Mouse (Mus musculus) left cerebral cortex, adult 8-10 months (tissue): Measurements from ENCODE around the gene Vac14. TPM values are rescaled to one million over a fixed set of nuclear protein-coding genes. Genes with fewer than 3 reads are reported as not detected.
A peak's percentile ranks its signal among the peaks of the same experiment; 100 is the strongest.

Experiments used
- DNase-seq, 2 experiments: peaks; one replicate each; pipeline ENCODE4 v3.0.0; 2022; ENCODE audit warnings: low spot score in 2 of 2
- total RNA-seq, 4 experiments: library from RNA; stranded (reverse); gene quantifications; 2 replicates each; pipeline ENCODE4 v1.2.4; 2022

The Vac14 gene
- 10 to 100 TPM; 29.2 to 30.7 (median 30.4) TPM for total RNA-seq

DNA sequence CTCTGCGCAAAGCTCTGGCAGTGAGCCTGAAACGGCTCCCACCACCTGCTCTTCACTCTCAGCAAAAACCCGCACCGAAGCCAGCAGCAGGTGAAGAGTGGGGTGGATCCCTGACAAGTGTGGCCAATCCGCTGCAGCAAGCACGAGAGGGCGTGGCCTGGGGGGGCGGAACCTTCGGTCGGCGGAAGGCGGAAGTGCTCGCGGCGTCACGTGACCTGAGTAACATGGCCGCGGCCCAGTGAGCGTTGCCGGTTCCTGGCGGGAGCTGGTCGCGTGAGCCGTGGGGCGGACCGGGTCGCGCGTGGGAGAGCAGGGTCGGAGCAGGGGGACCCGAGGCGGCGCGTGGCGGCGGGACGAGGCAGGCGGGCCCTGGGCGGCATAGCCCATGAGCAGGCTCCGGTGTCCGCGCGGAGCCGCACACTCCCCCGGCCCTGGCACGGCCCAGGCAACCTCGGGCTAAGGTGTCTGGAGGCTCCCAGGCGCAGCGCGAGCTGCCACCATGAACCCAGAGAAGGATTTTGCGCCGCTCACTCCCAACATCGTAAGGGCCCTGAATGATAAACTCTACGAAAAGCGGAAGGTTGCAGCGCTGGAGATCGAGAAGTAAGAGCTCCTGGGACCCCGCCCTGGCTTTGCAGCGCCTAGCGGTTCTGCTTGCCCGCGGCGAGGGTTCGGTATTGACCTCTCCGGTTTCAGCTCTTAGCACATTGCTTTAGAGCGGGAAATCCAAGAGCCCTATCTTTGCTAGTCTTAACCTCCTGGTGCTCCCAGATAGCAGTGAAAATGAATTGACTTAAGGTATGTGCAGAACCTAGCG is at the start of gene Vac14:
TSS of gene Vac14 (plus strand) at position 195 of the 817 bp plus-strand sequence.
- peak; percentile 92 to 97 for DNase-seq

- no peak for DNase-seq
Measured at GRCm38 (mm10) chr8:110592641-110593040, 25.7 kb upstream of the Vac14 start.

DNA sequence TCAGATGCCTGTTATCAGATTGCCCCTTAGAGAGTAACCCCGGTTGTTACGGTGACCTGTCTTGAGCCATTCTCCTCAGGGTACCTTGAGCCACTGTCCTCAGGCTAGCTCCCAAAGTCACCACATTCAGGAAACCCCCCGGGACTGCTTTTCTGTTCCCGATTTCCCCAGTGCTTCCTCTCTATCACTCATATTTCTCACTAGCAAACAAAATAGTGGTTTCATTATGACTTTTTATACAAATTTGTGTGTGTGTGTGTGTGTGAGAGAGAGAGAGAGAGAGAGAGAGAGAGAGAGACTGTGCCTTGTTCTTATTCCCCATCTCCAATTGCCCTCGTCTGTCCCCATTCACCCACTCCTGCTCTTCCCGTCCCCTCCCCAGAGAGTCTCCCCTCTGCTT is 24.2 kb upstream of the Vac14 start:
- no peak for DNase-seq

DNA sequence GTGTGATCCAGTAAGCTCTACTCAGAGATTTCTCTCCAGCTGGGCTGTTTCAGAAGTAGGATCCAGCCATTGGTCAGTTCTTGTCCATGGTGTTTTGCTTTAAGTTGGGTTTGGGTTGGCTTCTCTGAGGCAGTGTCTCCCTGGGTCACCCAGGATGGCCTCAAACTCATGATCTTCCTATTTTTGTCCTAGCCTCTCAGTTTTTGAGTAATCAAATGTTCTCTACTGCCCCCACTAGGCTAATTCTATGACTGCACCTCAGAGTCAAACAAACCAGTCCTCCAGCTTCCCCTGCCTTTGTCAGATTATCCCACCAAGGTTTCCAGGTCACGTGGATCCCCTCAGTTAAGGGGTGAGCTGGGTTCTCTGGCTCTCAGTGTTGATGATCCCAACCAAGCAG is 13.8 kb upstream of the Vac14 start:
- no peak for DNase-seq

GRCm38 (mm10) chr8:110605401-110606015 is 12.9 kb upstream of the Vac14 start:
- DNase-seq = no peak

- DNase-seq = no peak
Measured at GRCm38 (mm10) chr8:110615730-110616129, 2.7 kb upstream of the Vac14 start.

- DNase-seq = no peak
Measured at GRCm38 (mm10) chr8:110617801-110618358, 505 bp upstream of the Vac14 start.

DNA sequence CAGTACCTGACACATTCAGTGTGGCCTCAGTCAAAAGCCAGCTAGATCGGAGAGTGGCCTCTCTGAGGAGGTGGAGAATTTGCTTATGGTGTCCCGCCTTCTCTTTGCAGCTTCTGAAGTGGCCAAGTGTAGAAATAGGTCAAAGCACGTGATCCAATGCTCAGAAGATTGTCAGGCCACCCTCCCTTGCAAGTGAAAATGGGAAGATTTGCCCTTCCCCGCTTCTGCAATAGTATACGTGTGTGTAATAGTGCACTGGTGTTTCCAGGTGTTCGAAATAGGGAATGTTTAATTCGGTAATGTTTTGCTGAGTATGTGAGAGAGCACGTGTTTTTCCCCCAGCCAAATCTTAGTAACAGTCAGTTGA is 806 bp downstream of the Vac14 start:
- no peak for DNase-seq

GRCm38 (mm10) chr8:110619919-110620318 is 1.5 kb downstream of the Vac14 start:
- no peak for DNase-seq

DNA sequence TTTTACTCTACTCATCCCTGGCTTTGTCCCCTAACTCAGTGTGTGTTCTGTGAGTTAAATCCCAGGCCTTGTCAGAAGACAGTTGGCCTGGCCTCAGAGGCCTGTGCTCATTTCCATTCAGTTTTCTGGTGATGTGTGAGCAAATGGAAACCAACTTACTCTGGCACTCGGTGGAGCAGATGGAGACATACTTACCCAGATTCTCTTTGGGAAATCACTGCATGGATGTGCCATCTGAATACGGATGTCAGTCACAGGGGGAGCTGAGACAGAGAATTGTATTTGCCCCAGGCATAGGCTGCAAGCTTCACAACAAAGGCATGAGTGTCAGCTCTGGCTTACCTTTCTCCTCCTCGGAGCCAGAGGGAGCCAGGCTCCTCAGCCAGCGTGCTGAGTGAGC is 8.0 kb downstream of the Vac14 start:
- DNase-seq = no peak

GRCm38 (mm10) chr8:110629245-110630063 is 11.1 kb downstream of the Vac14 start:
- no peak for DNase-seq

DNA sequence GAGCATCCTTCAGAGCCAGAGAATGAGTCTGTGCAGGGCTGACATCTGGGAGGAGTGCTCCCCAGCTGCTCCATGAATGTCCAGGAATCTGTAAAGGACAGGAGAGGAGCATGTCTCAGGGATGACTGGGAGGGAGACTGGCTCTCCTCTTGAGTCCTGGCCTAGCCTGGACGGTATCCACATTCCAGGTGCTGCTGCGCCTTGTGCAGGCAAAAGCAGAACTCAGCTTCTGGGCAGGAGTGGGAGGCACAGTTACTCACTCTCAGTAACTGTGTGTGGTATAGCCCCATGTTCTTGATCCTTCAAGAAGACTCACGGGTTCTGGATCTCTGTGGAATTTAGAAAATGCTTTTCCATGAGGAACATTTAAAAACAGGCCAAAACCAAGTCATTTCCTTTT is 11.7 kb downstream of the Vac14 start:
- no peak for DNase-seq

DNA sequence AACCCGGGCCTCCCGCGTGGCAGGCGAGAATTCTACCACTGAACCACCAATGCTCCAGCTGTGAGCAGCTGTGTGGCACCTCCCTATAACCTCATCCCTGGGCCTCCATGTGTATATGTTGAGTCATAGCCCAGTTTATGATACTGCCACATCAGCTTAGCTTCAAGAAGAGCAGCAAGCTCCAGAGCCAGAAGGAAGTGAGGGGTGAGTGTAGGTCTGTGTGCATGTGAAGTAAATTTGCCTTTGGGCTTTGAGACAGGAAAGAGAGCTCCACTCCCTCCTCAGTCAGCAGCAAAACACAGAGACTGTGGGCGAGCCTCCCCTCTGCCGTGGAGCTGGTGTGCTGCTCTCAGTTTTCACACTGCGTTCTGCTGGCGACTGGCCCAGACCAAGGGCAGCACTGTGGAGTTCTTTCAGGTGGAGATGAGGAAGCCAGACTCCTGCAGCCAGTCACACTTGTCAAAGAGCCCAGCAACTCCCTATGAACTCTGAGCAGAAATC is 12.2 kb downstream of the Vac14 start:
- DNase-seq = peak in 1 of 2 experiments; percentile 72

GRCm38 (mm10) chr8:110631201-110631600 is 12.8 kb downstream of the Vac14 start:
- no peak for DNase-seq

DNA sequence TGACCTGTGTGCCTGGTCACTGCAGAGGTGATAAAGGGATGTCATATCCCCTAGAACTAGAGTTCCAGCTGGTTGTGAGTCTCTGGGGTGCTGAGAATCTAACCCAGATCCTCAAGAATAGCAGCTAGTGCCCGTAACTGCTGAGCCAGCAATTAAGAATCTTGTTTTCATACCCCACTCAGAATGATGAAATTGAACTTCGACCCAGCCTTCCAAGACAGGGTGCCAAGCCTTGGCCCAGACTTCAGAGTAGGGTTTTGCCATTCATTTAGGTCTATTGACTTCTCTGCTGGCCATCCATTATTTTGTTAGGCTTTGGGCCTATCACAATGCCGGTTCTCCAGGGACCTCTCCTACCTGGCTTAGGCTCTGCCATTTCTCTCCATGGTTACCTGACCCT is 15.4 kb downstream of the Vac14 start:
- DNase-seq = no peak

DNA sequence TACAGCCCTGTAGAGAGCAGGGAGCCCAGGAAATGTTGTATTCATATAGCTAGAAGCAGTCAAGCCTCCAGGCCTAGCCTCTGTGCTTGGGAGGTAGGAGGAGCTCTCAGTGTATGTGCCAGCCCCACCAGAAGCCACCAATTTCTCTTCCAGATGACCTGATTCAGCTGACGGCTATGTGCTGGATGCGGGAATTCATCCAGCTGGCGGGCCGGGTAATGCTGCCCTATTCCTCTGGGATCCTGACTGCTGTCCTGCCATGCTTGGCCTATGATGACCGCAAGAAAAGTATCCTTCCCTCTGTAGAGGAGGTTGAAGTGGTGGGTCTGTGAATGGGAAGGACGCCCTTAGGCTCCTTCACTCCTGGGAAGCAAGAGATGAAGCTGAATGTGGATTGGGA is 17.8 kb downstream of the Vac14 start:
- DNase-seq = no peak

- no peak for DNase-seq
Measured at GRCm38 (mm10) chr8:110642331-110642730, 23.9 kb downstream of the Vac14 start.

DNA sequence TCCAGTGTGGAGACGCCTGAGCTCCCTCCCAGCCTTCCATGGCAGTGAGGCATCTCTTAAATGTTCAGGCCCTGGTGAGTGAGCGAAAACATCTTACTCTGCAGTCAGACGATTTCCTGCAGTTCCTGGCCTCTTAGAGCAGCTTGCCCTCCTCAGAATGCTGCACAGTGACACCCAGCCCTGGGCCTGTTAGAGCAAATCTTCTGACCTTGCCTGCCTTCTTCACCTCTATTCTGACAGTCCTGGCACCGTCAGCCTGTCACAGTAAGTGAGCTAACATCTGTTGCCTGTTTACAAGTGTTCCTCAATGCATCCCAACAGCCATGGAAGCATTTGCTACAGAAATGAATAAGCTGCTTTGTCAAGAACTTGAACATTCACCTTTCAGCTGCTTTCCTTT is 24.8 kb downstream of the Vac14 start:
- DNase-seq = no peak

DNA sequence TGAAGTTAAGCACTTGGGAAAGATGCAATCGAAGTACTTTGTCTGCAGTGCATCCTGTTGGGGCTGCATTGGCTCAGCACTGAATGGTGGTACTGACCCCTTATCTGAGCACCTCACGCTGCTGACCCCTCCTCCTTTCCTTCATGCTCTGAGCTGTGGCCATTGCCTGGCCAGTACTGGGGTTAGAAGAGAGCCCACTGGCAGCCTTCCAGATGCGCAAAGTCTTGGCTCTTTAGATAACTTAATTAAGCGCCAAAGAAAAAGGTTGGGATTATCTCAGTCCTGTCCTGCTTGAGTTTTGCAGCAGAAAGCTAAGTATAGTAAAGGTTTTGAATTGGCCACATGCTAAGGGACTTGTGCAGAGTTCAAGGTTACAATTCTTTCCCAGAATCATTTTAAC is 26.0 kb downstream of the Vac14 start:
- no peak for DNase-seq

- DNase-seq = no peak
Measured at GRCm38 (mm10) chr8:110644901-110645300, 26.5 kb downstream of the Vac14 start.

GRCm38 (mm10) chr8:110645340-110645739 is 27.0 kb downstream of the Vac14 start:
- no peak for DNase-seq

DNA sequence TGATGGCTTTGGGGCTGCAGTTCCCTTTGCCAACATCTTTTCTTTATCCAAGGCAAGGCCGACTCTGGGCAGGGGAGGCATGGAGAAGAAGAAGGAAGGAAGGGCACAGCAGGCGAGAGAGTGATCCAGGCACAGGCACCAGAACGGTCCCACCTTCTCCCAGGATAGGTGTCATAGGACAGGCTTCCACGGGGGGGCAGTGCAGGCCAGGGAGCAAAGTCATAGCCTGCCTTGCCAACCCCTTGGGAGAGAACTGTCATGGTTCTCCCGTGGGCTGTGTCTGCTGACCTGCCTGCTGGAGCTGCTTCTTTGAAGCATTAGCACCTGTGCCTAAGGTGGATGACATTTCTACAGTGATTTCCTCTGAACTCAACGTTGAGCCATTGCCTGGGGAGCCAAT is 27.7 kb downstream of the Vac14 start:
- DNase-seq = peak in 1 of 2 experiments; percentile 68
